Mouse (Mus musculus) cortical plate, adult 2 months (tissue): Measurements from ENCODE around the gene Coq4.

Experiments
- CTCF ChIP-seq: fragments of 200-500 bp; IDR thresholded peaks from 2 replicates; pipeline ENCODE4 v1.5.1; 2011; ENCODE audit warnings: mild to moderate bottlenecking, control low read depth, low read length; ENCODE audit not compliant: insufficient read depth; ENCODE audit errors: extremely low read depth
- POLR2A ChIP-seq: fragments of 200-500 bp; IDR thresholded peaks from 2 replicates; pipeline ENCODE4 v1.6.1; 2011; ENCODE audit warnings: mild to moderate bottlenecking, low read length, control low read depth; ENCODE audit not compliant: insufficient read depth; ENCODE audit errors: extremely low read depth

- no peak for TF ChIP-seq CTCF
- no peak for TF ChIP-seq POLR2A
Observed at GRCm38 (mm10) chr2:29739368-29739767, 47.9 kb upstream of the Coq4 start.
